Mouse (Mus musculus) bone marrow, adult 2 months (tissue): ENCODE measurements around the gene Gzmd.

Experiments used
- CTCF ChIP-seq: fragments of 200-500 bp; IDR thresholded peaks from 2 replicates; pipeline ENCODE4 v1.5.1; 2011; ENCODE audit warnings: low read length, control low read depth; ENCODE audit not compliant: control insufficient read depth, insufficient read depth
- POLR2A ChIP-seq: fragments of 200-500 bp; IDR thresholded peaks from 2 replicates; pipeline ENCODE4 v1.6.1; 2011; ENCODE audit warnings: low read depth, mild to moderate bottlenecking, control low read depth, low read length, borderline replicate concordance; ENCODE audit not compliant: control insufficient read depth

GRCm38 (mm10) chr14:56123516-56123915 is 8.9 kb downstream of the Gzmd start:
- TF ChIP-seq POLR2A (no peak), CTCF (no peak)
